Mouse (Mus musculus): ENCODE measurements around the gene March10. TPM values are rescaled to one million over a fixed set of nuclear protein-coding genes. Genes with fewer than 3 reads are reported as not detected.

The March10 gene
- polyA plus RNA-seq, 1 experiment from 2014 or later: not detected

GRCm38 (mm10) chr11:105407846-105408441 is 48.6 kb downstream of the March10 start:
- H3K27ac ChIP-seq: no peak overlapping the region
- 82% methylated on average over 6 of the region's 6 CpGs for whole genome bisulfite sequencing (ENCODE audit: missing documents)
- H3K36me3 ChIP-seq (ENCODE audit: inconsistent target): no peaks in the 10 kb centered on the region
- H3K79me2 ChIP-seq (ENCODE audit: inconsistent target): no peaks in the 10 kb centered on the region
- H3K4me3 ChIP-seq (ENCODE audit: inconsistent target): no peak overlapping the region

- no peak overlapping the region for H3K27ac ChIP-seq
- H3K4me3 ChIP-seq (ENCODE audit: inconsistent target): no peak overlapping the region
- H3K36me3 ChIP-seq (ENCODE audit: inconsistent target): no peaks in the 10 kb centered on the region
- WGBS (ENCODE audit: missing documents): 88% methylated on average over 9 of the region's 9 CpGs
- no peaks in the 10 kb centered on the region for H3K79me2 ChIP-seq (ENCODE audit: inconsistent target)
These were observed 54.2 kb downstream of the March10 start for GRCm38 (mm10) chr11:105402355-105402754.

- 90% methylated on average over 7 of the region's 7 CpGs for WGBS (ENCODE audit: missing documents)
- H3K4me3 ChIP-seq (ENCODE audit: inconsistent target): no peak overlapping the region
- no peak overlapping the region for H3K27ac ChIP-seq
- H3K36me3 ChIP-seq (ENCODE audit: inconsistent target): no peaks in the 10 kb centered on the region
- H3K79me2 ChIP-seq (ENCODE audit: inconsistent target): no peaks in the 10 kb centered on the region
These were observed 66.2 kb downstream of the March10 start for GRCm38 (mm10) chr11:105390290-105390689.

DNA sequence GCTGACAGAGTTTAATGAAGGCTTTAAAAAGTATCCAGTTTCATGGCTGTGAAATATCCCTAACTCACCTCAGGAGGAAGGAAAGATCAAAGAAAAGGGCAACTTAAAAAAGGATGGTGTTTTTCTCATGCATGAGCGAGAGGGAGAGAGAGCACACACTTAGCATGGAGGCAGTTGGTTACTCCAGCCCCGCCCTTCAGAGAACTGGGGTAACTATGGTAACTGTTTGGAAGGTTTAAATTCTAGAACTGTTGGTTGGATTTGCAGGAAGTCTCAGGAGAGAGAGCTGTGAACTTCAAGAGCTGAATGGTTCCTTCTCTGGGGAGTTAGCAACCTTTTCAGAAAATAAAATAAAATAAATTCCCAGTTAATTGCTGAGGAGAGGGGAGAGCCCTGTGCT is 67.9 kb downstream of the March10 start:
- 57% methylated on average over 2 of the region's 2 CpGs for WGBS (ENCODE audit: missing documents)
- no peak overlapping the region for H3K27ac ChIP-seq
- H3K36me3 ChIP-seq (ENCODE audit: inconsistent target): no peaks in the 10 kb centered on the region

GRCm38 (mm10) chr11:105385266-105385665 is 71.3 kb downstream of the March10 start:
- WGBS (ENCODE audit: missing documents): 92% methylated on average over 9 of the region's 9 CpGs

More for the DNA sequence above, 67.9 kb downstream of the March10 start:
- H3K4me3 ChIP-seq (ENCODE audit: inconsistent target): no peak overlapping the region
- no peaks in the 10 kb centered on the region for H3K79me2 ChIP-seq (ENCODE audit: inconsistent target)

DNA sequence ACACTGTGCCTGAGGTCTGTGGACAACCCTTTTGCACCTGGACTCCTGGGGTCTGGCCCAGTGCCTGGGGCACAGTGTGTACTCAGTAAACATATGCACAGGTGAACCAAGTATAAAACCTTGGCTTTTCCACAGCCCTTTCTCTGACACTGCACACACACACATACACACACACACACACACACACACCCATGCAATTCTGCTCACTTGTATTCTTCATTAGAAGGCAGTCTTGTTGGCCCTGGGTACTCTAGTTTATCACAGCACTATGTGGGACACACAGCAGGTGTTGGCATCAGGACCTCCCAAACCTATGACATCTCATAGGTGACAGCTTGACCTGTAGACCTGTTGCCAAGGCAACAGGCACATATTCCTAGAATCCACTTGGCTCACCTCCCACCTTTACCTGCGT is 80.7 kb downstream of the March10 start:
- WGBS (ENCODE audit: missing documents): 67% methylated on average over 1 of the region's 1 CpGs
- Histone ChIP-seq H3K36me3 (ENCODE audit: inconsistent target) (no peaks in the 10 kb centered on the region), H3K27ac (no peak overlapping the region)

More at GRCm38 (mm10) chr11:105385266-105385665, 71.3 kb downstream of the March10 start:
- Histone ChIP-seq H3K27ac (no peak overlapping the region), H3K4me3 (ENCODE audit: inconsistent target) (no peak overlapping the region), H3K36me3 (ENCODE audit: inconsistent target) (no peaks in the 10 kb centered on the region), H3K79me2 (ENCODE audit: inconsistent target) (no peaks in the 10 kb centered on the region)

GRCm38 (mm10) chr11:105374526-105375175 is 81.9 kb downstream of the March10 start:
- H3K36me3 ChIP-seq (ENCODE audit: inconsistent target): no peaks in the 10 kb centered on the region
- H3K27ac ChIP-seq: no peak overlapping the region
- H3K4me3 ChIP-seq (ENCODE audit: inconsistent target): no peak overlapping the region
- no peaks in the 10 kb centered on the region for H3K79me2 ChIP-seq (ENCODE audit: inconsistent target)
- 62% methylated on average over 10 of the region's 10 CpGs for WGBS (ENCODE audit: missing documents)

More for the DNA sequence above, 80.7 kb downstream of the March10 start:
- Histone ChIP-seq H3K79me2 (ENCODE audit: inconsistent target) (no peaks in the 10 kb centered on the region), H3K4me3 (ENCODE audit: inconsistent target) (no peak overlapping the region)

DNA sequence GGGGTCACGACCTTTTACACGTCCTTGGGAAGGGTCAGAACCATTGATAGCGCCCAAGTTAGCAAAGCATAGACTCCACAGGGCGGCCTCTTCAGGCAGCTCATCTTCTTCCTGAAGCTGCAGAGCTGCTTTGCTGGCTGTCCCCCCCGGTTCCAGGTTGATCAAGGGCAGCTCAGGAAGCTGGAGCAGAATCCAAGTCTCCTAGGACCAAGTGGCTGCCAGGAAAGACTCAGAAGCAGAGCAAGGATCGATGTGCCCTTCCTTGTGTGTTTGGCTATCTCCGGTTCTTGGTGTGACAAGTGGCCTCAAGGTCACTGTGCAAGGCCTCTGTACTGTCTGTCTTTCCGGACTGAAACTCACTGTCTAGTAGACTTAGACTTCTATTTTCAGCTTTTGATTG is 82.7 kb downstream of the March10 start:
- H3K27ac ChIP-seq: no peak overlapping the region
- no peaks in the 10 kb centered on the region for H3K79me2 ChIP-seq (ENCODE audit: inconsistent target)
- no peak overlapping the region for H3K4me3 ChIP-seq (ENCODE audit: inconsistent target)
- 93% methylated on average over 8 of the region's 8 CpGs for WGBS (ENCODE audit: missing documents)
- H3K36me3 ChIP-seq (ENCODE audit: inconsistent target): no peaks in the 10 kb centered on the region

DNA sequence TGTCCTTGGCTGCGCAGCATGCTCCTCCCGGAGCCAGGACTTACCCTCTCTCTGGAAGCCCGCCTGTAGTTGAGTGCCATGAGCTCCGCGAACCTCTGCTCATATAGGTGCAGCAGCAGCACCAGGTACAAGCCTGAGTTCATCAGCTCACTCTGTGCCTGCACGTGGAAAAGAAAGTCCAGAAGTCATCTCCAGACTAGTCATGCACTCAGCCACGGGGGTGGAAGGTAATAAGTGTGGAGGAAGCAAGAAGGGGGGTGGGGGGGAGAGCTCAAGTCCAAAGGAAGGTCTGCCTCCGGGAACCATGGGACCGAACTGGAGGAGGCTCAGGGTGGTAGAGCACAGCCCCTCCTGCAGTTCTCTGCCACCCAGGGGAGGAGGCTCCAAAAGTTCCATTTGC is 84.7 kb downstream of the March10 start:
- Histone ChIP-seq H3K36me3 (ENCODE audit: inconsistent target) (no peaks in the 10 kb centered on the region), H3K27ac (no peak overlapping the region), H3K4me3 (ENCODE audit: inconsistent target) (no peak overlapping the region), H3K79me2 (ENCODE audit: inconsistent target) (no peaks in the 10 kb centered on the region)
- 76% methylated on average over 9 of the region's 9 CpGs for WGBS (ENCODE audit: missing documents)

GRCm38 (mm10) chr11:105369526-105370386 is 86.8 kb downstream of the March10 start:
- 95% methylated on average over 13 of the region's 13 CpGs for WGBS (ENCODE audit: missing documents)
- no peak overlapping the region for H3K27ac ChIP-seq
- no peaks in the 10 kb centered on the region for H3K36me3 ChIP-seq (ENCODE audit: inconsistent target)
- H3K79me2 ChIP-seq (ENCODE audit: inconsistent target): no peaks in the 10 kb centered on the region
- H3K4me3 ChIP-seq (ENCODE audit: inconsistent target): no peak overlapping the region

DNA sequence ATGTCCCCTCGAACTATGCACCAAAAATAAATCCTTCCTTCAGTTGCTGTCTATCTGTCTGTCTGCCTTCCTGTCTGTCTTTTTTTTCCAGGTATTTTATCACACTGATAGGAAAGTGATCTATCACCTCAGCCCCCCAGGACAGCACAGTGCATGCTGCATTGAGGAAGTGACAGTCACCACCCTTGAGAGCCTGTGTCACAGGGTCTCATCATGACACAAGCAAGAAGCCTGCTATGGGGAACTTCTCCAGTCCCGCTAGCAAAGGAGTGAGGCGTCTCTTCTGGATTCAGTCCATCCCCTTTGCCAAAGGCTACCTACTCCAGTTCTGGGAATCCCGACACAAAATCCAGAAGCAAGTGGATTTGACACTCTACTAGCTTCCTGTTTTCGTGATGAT is 87.7 kb downstream of the March10 start:
- 47% methylated on average over 5 of the region's 5 CpGs for WGBS (ENCODE audit: missing documents)
- H3K27ac ChIP-seq: no peak overlapping the region
- no peaks in the 10 kb centered on the region for H3K36me3 ChIP-seq (ENCODE audit: inconsistent target)
- H3K4me3 ChIP-seq (ENCODE audit: inconsistent target): no peak overlapping the region
- H3K79me2 ChIP-seq (ENCODE audit: inconsistent target): no peaks in the 10 kb centered on the region

DNA sequence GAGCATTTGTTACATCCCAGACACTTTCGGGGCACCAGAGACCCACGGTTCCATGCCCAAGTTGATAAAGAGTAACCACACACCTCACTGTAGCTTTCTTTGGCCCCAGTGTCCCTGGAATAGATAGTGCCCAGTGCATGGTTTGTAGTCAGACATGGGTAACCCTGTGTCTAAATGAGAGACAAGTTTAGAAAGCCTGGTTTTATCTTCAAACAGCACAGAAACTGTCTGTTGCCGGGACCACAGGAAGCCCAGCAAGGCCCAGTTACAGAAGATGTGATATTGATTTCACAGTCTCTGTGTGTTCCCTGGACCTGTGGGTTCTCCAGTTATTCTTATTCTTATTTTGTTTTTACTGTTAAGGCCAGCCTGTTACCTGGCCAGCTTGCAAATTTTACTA is 89.4 kb downstream of the March10 start:
- H3K4me3 ChIP-seq (ENCODE audit: inconsistent target): no peak overlapping the region
- H3K27ac ChIP-seq: no peak overlapping the region
- H3K36me3 ChIP-seq (ENCODE audit: inconsistent target): no peaks in the 10 kb centered on the region
- H3K79me2 ChIP-seq (ENCODE audit: inconsistent target): no peaks in the 10 kb centered on the region
- 69% methylated on average over 3 of the region's 3 CpGs for WGBS (ENCODE audit: missing documents)

DNA sequence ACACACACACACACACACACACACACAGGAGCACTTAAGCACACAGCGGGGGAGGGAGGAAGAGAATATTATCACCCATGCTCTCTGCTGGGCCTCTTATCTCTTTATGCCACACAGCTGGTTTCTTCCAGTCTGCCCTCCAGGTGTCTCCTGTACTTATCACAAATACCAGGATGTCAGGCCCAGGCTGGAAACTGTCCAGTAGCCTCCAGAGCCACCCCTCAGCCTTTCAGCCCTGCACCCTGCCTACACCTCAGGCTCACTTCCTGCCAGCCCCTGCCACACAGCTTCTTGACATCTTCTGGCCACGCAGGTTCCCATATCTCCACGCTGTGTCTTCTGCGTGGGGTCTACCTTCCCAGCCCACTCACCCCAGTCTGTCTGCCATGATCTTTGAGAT is 90.5 kb downstream of the March10 start:
- H3K27ac ChIP-seq: no peak overlapping the region
- WGBS (ENCODE audit: missing documents): 63% methylated on average over 4 of the region's 4 CpGs
- no peaks in the 10 kb centered on the region for H3K36me3 ChIP-seq (ENCODE audit: inconsistent target)

DNA sequence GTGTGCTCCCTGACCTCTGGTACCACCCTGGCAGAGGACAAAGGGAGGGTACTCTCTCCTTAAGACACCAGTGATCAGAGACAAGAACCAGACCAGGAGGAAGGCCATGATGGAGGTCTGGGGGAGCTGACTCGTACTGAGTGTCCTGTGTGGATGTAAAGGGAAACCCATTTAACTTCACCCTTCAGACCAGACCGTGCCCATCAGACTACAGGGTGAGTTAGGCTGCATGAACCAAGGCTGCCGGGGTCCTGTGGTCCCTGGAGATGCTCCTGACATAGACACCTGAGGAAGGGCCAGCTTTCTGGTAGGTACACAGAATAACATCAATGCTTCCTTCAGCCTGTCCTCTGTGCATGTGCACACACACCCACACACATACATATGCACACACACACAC is 90.9 kb downstream of the March10 start:
- H3K4me3 ChIP-seq (ENCODE audit: inconsistent target): no peak overlapping the region
- WGBS (ENCODE audit: missing documents): 60% methylated on average over 3 of the region's 3 CpGs
- no peaks in the 10 kb centered on the region for H3K36me3 ChIP-seq (ENCODE audit: inconsistent target)
- H3K27ac ChIP-seq: no peak overlapping the region
- H3K79me2 ChIP-seq (ENCODE audit: inconsistent target): no peaks in the 10 kb centered on the region

More for the DNA sequence above, 90.5 kb downstream of the March10 start:
- Histone ChIP-seq H3K79me2 (ENCODE audit: inconsistent target) (no peaks in the 10 kb centered on the region), H3K4me3 (ENCODE audit: inconsistent target) (no peak overlapping the region)

All from macrophage (primary cell).